Mouse (Mus musculus) forebrain, embryonic 16.5 days (tissue): Measurements from ENCODE around the gene E130218I03Rik. TPM values are rescaled to one million over a fixed set of nuclear protein-coding genes. Genes with fewer than 3 reads are reported as not detected.

Experiments
- ATAC-seq: fragments of 200-750 bp; cut with Nextera tagmentation; 2 replicates; pipeline ENCODE4 v1.8.0; 2017; ENCODE audit warnings: mild to moderate bottlenecking, moderate library complexity
- H3K27ac ChIP-seq: fragments of 300-500 bp; sonication (generic); 2 replicates; pipeline ENCODE4 v1.5.1; 2014; ENCODE audit warnings: low read length, control low read depth
- H3K27me3 ChIP-seq: fragments of 300-500 bp; sonication (generic); replicated peaks from 2 replicates; pipeline ENCODE4 v1.6.1; 2014; ENCODE audit warnings: low read length; ENCODE audit not compliant: control insufficient read depth, insufficient read depth
- H3K36me3 ChIP-seq: fragments of 300-500 bp; sonication (generic); 2 replicates; pipeline ENCODE4 v1.6.1; 2014; ENCODE audit not compliant: control insufficient read depth, insufficient read depth
- H3K4me1 ChIP-seq: fragments of 300-500 bp; sonication (generic); replicated peaks from 2 replicates; pipeline ENCODE4 v1.6.1; 2014; ENCODE audit warnings: low read length; ENCODE audit not compliant: control insufficient read depth, insufficient read depth
- H3K4me2 ChIP-seq: fragments of 300-500 bp; sonication (generic); 2 replicates; pipeline ENCODE4 v1.6.1; 2014; ENCODE audit warnings: mild to moderate bottlenecking, low read length, control low read depth
- H3K4me3 ChIP-seq: fragments of 300-500 bp; sonication (generic); replicated peaks from 2 replicates; pipeline ENCODE4 v1.5.1; 2014; ENCODE audit warnings: mild to moderate bottlenecking, low read length, control low read depth
- H3K9ac ChIP-seq: fragments of 300-500 bp; sonication (generic); replicated peaks from 2 replicates; pipeline ENCODE4 v1.6.1; 2014; ENCODE audit warnings: low read depth, low read length, control low read depth
- H3K9me3 ChIP-seq: fragments of 300-500 bp; sonication (generic); 2 replicates; pipeline ENCODE4 v1.6.1; 2016; ENCODE audit warnings: low read length; ENCODE audit not compliant: control insufficient read depth
- WGBS: fragments of 180-500 bp; shearing (Covaris S2); extraction: QIAGEN DNeasy Blood & Tissue Kit; methylation state at CpG from one replicate; pipeline ENCODE4 v1.1.7; 2014; 5-methylcytosine and 5-hydroxymethylcytosine counted together
- polyA plus RNA-seq: library from polyadenylated mRNA; unstranded; fragments of >200 nt; fragmentation: Nextera tagmentation; extraction: Ambion mirVana; gene quantifications from 2 replicates; pipeline ENCODE4 v1.2.1, GENCODE M21; 2015

E130218I03Rik gene
- polyA plus RNA-seq, 1 experiment from 2014 or later, result 0.61 TPM

DNA sequence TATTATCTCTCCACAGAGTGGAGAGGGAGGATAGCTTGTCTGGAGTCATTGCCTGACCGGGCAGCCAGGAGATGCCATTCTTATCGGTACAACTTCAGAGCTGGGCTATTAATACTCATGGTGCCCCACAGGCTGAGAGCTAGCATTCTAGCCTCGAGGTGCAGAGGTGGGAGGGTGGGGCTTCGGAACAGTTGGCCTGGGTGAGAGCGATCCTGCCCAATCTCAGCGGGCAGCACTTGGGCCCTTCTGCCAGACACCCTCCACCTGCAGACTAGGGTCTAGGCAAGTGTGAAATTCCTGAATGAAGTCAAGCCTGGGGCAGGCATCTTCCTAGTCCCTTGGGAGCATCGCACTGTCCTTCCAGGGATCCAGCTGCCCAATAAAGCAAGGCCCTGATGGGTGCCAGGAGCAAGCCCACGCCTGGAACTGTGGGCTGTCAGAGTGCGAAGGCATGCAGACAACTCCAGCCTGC, 50.3 kb downstream of the E130218I03Rik start:
- H3K27ac ChIP-seq, result no peak overlapping the region
- H3K4me1 ChIP-seq, result peaks cover under 1% of the 10 kb centered on the region; the same call in 1 of the 2 replicates
- no peak overlapping the region for H3K4me3 ChIP-seq
- WGBS, result 70% methylated on average over 9 of the region's 9 CpGs
- no peaks in the 10 kb centered on the region for H3K27me3 ChIP-seq
- no peak overlapping the region for H3K4me2 ChIP-seq
- H3K9me3 ChIP-seq, result 0 out of 2 replicates have a peak, but pooled peaks cover 3% of the 10 kb centered on the region
- H3K9ac ChIP-seq, result no peak overlapping the region
- no peak for ATAC-seq
- no peaks in the 10 kb centered on the region for H3K36me3 ChIP-seq

Other genes starting within 250 kb of the E130218I03Rik start
- gene Dhdds, start 242.7 kb upstream of the E130218I03Rik start, polyA plus RNA-seq, result 52.5 and 60.9 TPM in 2 replicates
- gene Lin28a, start 224.8 kb upstream of the E130218I03Rik start, polyA plus RNA-seq, result not detected in 2 replicates
- gene Zfp683, start 189.8 kb upstream of the E130218I03Rik start, polyA plus RNA-seq, result not detected in 2 replicates
- gene Crybg2, start 182.8 kb upstream of the E130218I03Rik start, polyA plus RNA-seq, result 1.2 and 1.6 TPM in 2 replicates
- gene Cd52, start 148.6 kb upstream of the E130218I03Rik start, polyA plus RNA-seq, result 0.91 and 1.4 TPM in 2 replicates
- gene Ubxn11, start 141.1 kb upstream of the E130218I03Rik start, polyA plus RNA-seq, result 13.3 and 13.6 TPM in 2 replicates
- gene Sh3bgrl3, start 114.9 kb upstream of the E130218I03Rik start, polyA plus RNA-seq, result 321 and 354 TPM in 2 replicates
- 20.1 and 21.5 TPM in 2 replicates for gene Cep85, start 56.5 kb upstream of the E130218I03Rik start, polyA plus RNA-seq
- gene Gm7534, start 40.7 kb upstream of the E130218I03Rik start, polyA plus RNA-seq, result not detected in 2 replicates
- gene Catsper4, start 16.3 kb upstream of the E130218I03Rik start, polyA plus RNA-seq, result not detected in 2 replicates
- 0.21 and 0.33 TPM in 2 replicates for gene Cnksr1, start 5.3 kb upstream of the E130218I03Rik start, polyA plus RNA-seq
- gene Zfp593, start 1.9 kb downstream of the E130218I03Rik start, polyA plus RNA-seq, result 17.1 TPM in 2 replicates
- gene Gm30191, start 3.3 kb downstream of the E130218I03Rik start, polyA plus RNA-seq, result not detected in 2 replicates
- 12.2 and 12.5 TPM in 2 replicates for gene Grrp1, start 10.4 kb downstream of the E130218I03Rik start, polyA plus RNA-seq
- gene Pdik1l, start 44.2 kb downstream of the E130218I03Rik start, polyA plus RNA-seq, result 46.7 and 47.1 TPM in 2 replicates
- gene Trim63, start 71.5 kb downstream of the E130218I03Rik start, polyA plus RNA-seq, result 0.15 and 0.26 TPM in 2 replicates
- gene Slc30a2, start 99.5 kb downstream of the E130218I03Rik start, polyA plus RNA-seq, result 0.15 and 0.17 TPM in 2 replicates
- 0.45 and 0.56 TPM in 2 replicates for gene Extl1, start 140.2 kb downstream of the E130218I03Rik start, polyA plus RNA-seq
- gene Pafah2, start 152.7 kb downstream of the E130218I03Rik start, polyA plus RNA-seq, result 8.1 and 9.3 TPM in 2 replicates
- gene Stmn1, start 224.7 kb downstream of the E130218I03Rik start, polyA plus RNA-seq, result 7,901 and 8,250 TPM in 2 replicates